Mouse (Mus musculus): ENCODE results near the gene Cox11. TPM values are rescaled to one million over a fixed set of nuclear protein-coding genes. Genes with fewer than 3 reads are reported as not detected.
A peak's percentile ranks its signal among the peaks of the same experiment; 100 is the strongest.

Cox11 gene
- polyA plus RNA-seq (2015; fragmentation: Nextera tagmentation; extraction: Ambion mirVana) = 42.2 and 42.8 TPM in 2 replicates

- Histone ChIP-seq H3K27ac (peak within 1 kb of the TSS; percentile 97), H3K4me3 (peak within 1 kb of the TSS; percentile 85), H3K27me3 (no peaks in the 10 kb centered on the region), H3K4me1 (peaks cover 19% of the 10 kb centered on the region), H3K9me3 (no peaks in the 10 kb centered on the region), H3K9ac (peak within 1 kb of the TSS; percentile 95), H3K36me3 (peaks cover 19% of the 10 kb centered on the region), H3K4me2 (peak within 1 kb of the TSS; percentile 70)
- WGBS = under 1% methylated on average over 48 of the region's 48 CpGs
- ATAC-seq (ENCODE audit: insufficient number of reproducible peaks, insufficient read depth, low FRiP score, low TSS enrichment, low read depth) = peak; percentile 93
Observed at GRCm38 (mm10) chr11:90637440-90638311, at the start of gene Cox11, which contains the start of gene Stxbp4. TSS of gene Cox11 (plus strand) at chr11:90638173. TSS of gene Stxbp4 (minus strand) at chr11:90638084.

- ATAC-seq (ENCODE audit: insufficient number of reproducible peaks, insufficient read depth, low FRiP score, low TSS enrichment, low read depth) = no peak
- Histone ChIP-seq H3K4me2 (no peak overlapping the region), H3K27me3 (no peaks in the 10 kb centered on the region), H3K4me3 (no peak overlapping the region), H3K9ac (no peak overlapping the region), H3K4me1 (no peaks in the 10 kb centered on the region), H3K9me3 (peaks cover 6% of the 10 kb centered on the region; the same call in 1 of the 2 replicates), H3K36me3 (peaks cover 47% of the 10 kb centered on the region), H3K27ac (no peak overlapping the region)
- 81% methylated on average over 1 of the region's 1 CpGs for WGBS
Observed at GRCm38 (mm10) chr11:90590996-90591395, 47.0 kb upstream of the Cox11 start.

- H3K36me3 ChIP-seq = peaks cover 47% of the 10 kb centered on the region
- no peak overlapping the region for H3K4me2 ChIP-seq
Observed at GRCm38 (mm10) chr11:90595826-90596225, 42.1 kb upstream of the Cox11 start.

GRCm38 (mm10) chr11:90603066-90603465 lies 34.9 kb upstream of the Cox11 start:
- Histone ChIP-seq H3K9ac (no peak overlapping the region), H3K4me2 (no peak overlapping the region), H3K4me3 (no peak overlapping the region), H3K27ac (no peak overlapping the region), H3K27me3 (no peaks in the 10 kb centered on the region), H3K4me1 (no peaks in the 10 kb centered on the region), H3K9me3 (no peaks in the 10 kb centered on the region), H3K36me3 (peaks cover 48% of the 10 kb centered on the region)
- 86% methylated on average over 2 of the region's 2 CpGs for WGBS
- ATAC-seq (ENCODE audit: insufficient number of reproducible peaks, insufficient read depth, low FRiP score, low TSS enrichment, low read depth) = no peak

More at GRCm38 (mm10) chr11:90595826-90596225, 42.1 kb upstream of the Cox11 start:
- no peaks in the 10 kb centered on the region for H3K9me3 ChIP-seq
- H3K4me3 ChIP-seq = no peak overlapping the region
- H3K4me1 ChIP-seq = no peaks in the 10 kb centered on the region
- ATAC-seq (ENCODE audit: insufficient number of reproducible peaks, insufficient read depth, low FRiP score, low TSS enrichment, low read depth) = no peak
- H3K27ac ChIP-seq = no peak overlapping the region
- WGBS = 73% methylated on average over 1 of the region's 1 CpGs
- no peak overlapping the region for H3K9ac ChIP-seq
- no peaks in the 10 kb centered on the region for H3K27me3 ChIP-seq

- H3K27ac ChIP-seq = peak overlapping the region; percentile 39; the same call in 1 of the 2 replicates
Observed at GRCm38 (mm10) chr11:90612118-90612517, 25.9 kb upstream of the Cox11 start.

GRCm38 (mm10) chr11:90614743-90615142 lies 23.2 kb upstream of the Cox11 start:
- H3K36me3 ChIP-seq = peaks cover 20% of the 10 kb centered on the region
- ATAC-seq (ENCODE audit: insufficient number of reproducible peaks, insufficient read depth, low FRiP score, low TSS enrichment, low read depth) = no peak
- H3K9ac ChIP-seq = no peak overlapping the region
- H3K4me2 ChIP-seq = no peak overlapping the region
- H3K4me3 ChIP-seq = no peak overlapping the region
- H3K9me3 ChIP-seq = no peaks in the 10 kb centered on the region
- H3K27me3 ChIP-seq = no peaks in the 10 kb centered on the region
- 93% methylated on average over 6 of the region's 6 CpGs for WGBS
- H3K27ac ChIP-seq = no peak overlapping the region
- H3K4me1 ChIP-seq = no peaks in the 10 kb centered on the region

More at GRCm38 (mm10) chr11:90612118-90612517, 25.9 kb upstream of the Cox11 start:
- Histone ChIP-seq H3K4me3 (no peak overlapping the region), H3K9me3 (no peaks in the 10 kb centered on the region), H3K4me2 (no peak overlapping the region), H3K9ac (no peak overlapping the region), H3K27me3 (no peaks in the 10 kb centered on the region), H3K4me1 (no peaks in the 10 kb centered on the region), H3K36me3 (peaks cover 17% of the 10 kb centered on the region)
- ATAC-seq (ENCODE audit: insufficient number of reproducible peaks, insufficient read depth, low FRiP score, low TSS enrichment, low read depth) = no peak

GRCm38 (mm10) chr11:90616431-90616830 lies 21.5 kb upstream of the Cox11 start:
- H3K9me3 ChIP-seq = no peaks in the 10 kb centered on the region
- H3K36me3 ChIP-seq = peaks cover 25% of the 10 kb centered on the region
- no peak for ATAC-seq (ENCODE audit: insufficient number of reproducible peaks, insufficient read depth, low FRiP score, low TSS enrichment, low read depth)
- no peak overlapping the region for H3K4me3 ChIP-seq
- H3K27me3 ChIP-seq = no peaks in the 10 kb centered on the region
- H3K9ac ChIP-seq = no peak overlapping the region
- no peaks in the 10 kb centered on the region for H3K4me1 ChIP-seq
- H3K4me2 ChIP-seq = no peak overlapping the region
- no peak overlapping the region for H3K27ac ChIP-seq

GRCm38 (mm10) chr11:90622044-90622443 lies 15.9 kb upstream of the Cox11 start:
- Histone ChIP-seq H3K9ac (no peak overlapping the region), H3K9me3 (no peaks in the 10 kb centered on the region), H3K27ac (no peak overlapping the region), H3K4me2 (no peak overlapping the region), H3K27me3 (no peaks in the 10 kb centered on the region), H3K4me1 (peaks cover 4% of the 10 kb centered on the region; the same call in 1 of the 2 replicates), H3K4me3 (no peak overlapping the region), H3K36me3 (peaks cover 17% of the 10 kb centered on the region)
- WGBS = 82% methylated on average over 12 of the region's 12 CpGs
- ATAC-seq (ENCODE audit: insufficient number of reproducible peaks, insufficient read depth, low FRiP score, low TSS enrichment, low read depth) = no peak

GRCm38 (mm10) chr11:90622500-90622899 lies 15.5 kb upstream of the Cox11 start:
- ATAC-seq (ENCODE audit: insufficient number of reproducible peaks, insufficient read depth, low FRiP score, low TSS enrichment, low read depth) = no peak
- 91% methylated on average over 7 of the region's 7 CpGs for WGBS

GRCm38 (mm10) chr11:90623477-90623876 lies 14.5 kb upstream of the Cox11 start:
- Histone ChIP-seq H3K27ac (no peak overlapping the region), H3K4me3 (no peak overlapping the region), H3K36me3 (peaks cover 10% of the 10 kb centered on the region; the same call in 1 of the 2 replicates), H3K4me1 (peaks cover 4% of the 10 kb centered on the region; the same call in 1 of the 2 replicates), H3K9me3 (no peaks in the 10 kb centered on the region), H3K4me2 (no peak overlapping the region), H3K27me3 (no peaks in the 10 kb centered on the region), H3K9ac (no peak overlapping the region)
- no peak for ATAC-seq (ENCODE audit: insufficient number of reproducible peaks, insufficient read depth, low FRiP score, low TSS enrichment, low read depth)
- WGBS = 56% methylated on average over 6 of the region's 6 CpGs

More at GRCm38 (mm10) chr11:90622500-90622899, 15.5 kb upstream of the Cox11 start:
- Histone ChIP-seq H3K9ac (no peak overlapping the region), H3K4me3 (no peak overlapping the region), H3K4me1 (peaks cover 4% of the 10 kb centered on the region; the same call in 1 of the 2 replicates), H3K27me3 (no peaks in the 10 kb centered on the region), H3K27ac (no peak overlapping the region), H3K9me3 (no peaks in the 10 kb centered on the region), H3K36me3 (peaks cover 17% of the 10 kb centered on the region), H3K4me2 (no peak overlapping the region)

- 85% methylated on average over 1 of the region's 1 CpGs for WGBS
- Histone ChIP-seq H3K4me1 (peaks cover 4% of the 10 kb centered on the region; the same call in 1 of the 2 replicates), H3K36me3 (peaks cover 14% of the 10 kb centered on the region), H3K4me3 (no peak overlapping the region), H3K4me2 (no peak overlapping the region), H3K27ac (no peak overlapping the region), H3K27me3 (no peaks in the 10 kb centered on the region), H3K9me3 (no peaks in the 10 kb centered on the region), H3K9ac (no peak overlapping the region)
- no peak for ATAC-seq (ENCODE audit: insufficient number of reproducible peaks, insufficient read depth, low FRiP score, low TSS enrichment, low read depth)
Observed at GRCm38 (mm10) chr11:90625174-90625573, 12.8 kb upstream of the Cox11 start.

- Histone ChIP-seq H3K9ac (no peak overlapping the region), H3K4me1 (peaks cover 4% of the 10 kb centered on the region; the same call in 1 of the 2 replicates), H3K27ac (no peak overlapping the region), H3K36me3 (peaks cover 14% of the 10 kb centered on the region), H3K4me3 (no peak overlapping the region), H3K27me3 (no peaks in the 10 kb centered on the region), H3K9me3 (no peaks in the 10 kb centered on the region), H3K4me2 (no peak overlapping the region)
- ATAC-seq (ENCODE audit: insufficient number of reproducible peaks, insufficient read depth, low FRiP score, low TSS enrichment, low read depth) = no peak
- 83% methylated on average over 1 of the region's 1 CpGs for WGBS
Observed at GRCm38 (mm10) chr11:90627751-90628150, 10.2 kb upstream of the Cox11 start.
